Mouse (Mus musculus) heart, adult 2 months (tissue): ENCODE measurements around the gene Nxf2. TPM values are rescaled to one million over a fixed set of nuclear protein-coding genes. Genes with fewer than 3 reads are reported as not detected.
"Not testable (repeated sequence)": the region's sequence is repeated elsewhere in the genome, so short reads cannot be mapped to it uniquely, and the experiment has no call there.

Experiments
- DNase-seq, 2 experiments: peaks; one replicate each; pipeline ENCODE4 v3.0.0; 2021
- H3K27ac ChIP-seq: fragments of 200-600 bp; 2 replicates; pipeline ENCODE4 v1.8.1; 2022
- H3K27me3 ChIP-seq: fragments of 200-500 bp; 2 replicates; pipeline ENCODE4 v1.6.1; 2012; ENCODE audit warnings: mild to moderate bottlenecking, low read length, inconsistent platforms, mixed read lengths; ENCODE audit not compliant: control insufficient read depth, insufficient read depth
- H3K36me3 ChIP-seq: fragments of 200-500 bp; 2 replicates; pipeline ENCODE4 v1.6.1; 2012; ENCODE audit warnings: low read length, inconsistent platforms; ENCODE audit not compliant: control insufficient read depth, insufficient read depth
- H3K4me1 ChIP-seq: fragments of 200-500 bp; 2 replicates; pipeline ENCODE4 v1.6.1; 2011; ENCODE audit warnings: low read length; ENCODE audit not compliant: control insufficient read depth, insufficient read depth
- H3K4me3 ChIP-seq: fragments of 200-600 bp; 2 replicates; pipeline ENCODE4 v1.8.1; 2022
- H3K79me2 ChIP-seq: fragments of 200-500 bp; replicated peaks from 2 replicates; pipeline ENCODE4 v1.6.1; 2012; ENCODE audit warnings: mild to moderate bottlenecking, inconsistent platforms, low read length, moderate library complexity, mixed read lengths; ENCODE audit not compliant: control insufficient read depth, insufficient read depth
- H3K9ac ChIP-seq: fragments of 200-500 bp; 2 replicates; pipeline ENCODE4 v1.6.1; 2012; ENCODE audit warnings: low read depth, mild to moderate bottlenecking, control low read depth, inconsistent platforms, low read length, mixed read lengths
- CTCF ChIP-seq: fragments of 200-600 bp; IDR thresholded peaks from 2 replicates; pipeline ENCODE4 v1.8.1; 2022; ENCODE audit warnings: antibody characterized with exemption, mild to moderate bottlenecking, moderate library complexity
- EP300 ChIP-seq: fragments of 200-500 bp; IDR thresholded peaks from 2 replicates; pipeline ENCODE4 v1.6.1; 2011; ENCODE audit warnings: low read depth, low read length, control low read depth; ENCODE audit not compliant: insufficient read depth
- POLR2A ChIP-seq: fragments of 200-500 bp; IDR thresholded peaks from 2 replicates; pipeline ENCODE4 v1.6.1; 2011; ENCODE audit warnings: mild to moderate bottlenecking, low read depth, low read length, control low read depth; ENCODE audit not compliant: insufficient read depth
- WGBS: fragments of 180-500 bp; shearing (Covaris S2); methylation state at CpG from one replicate; pipeline ENCODE4 v1.1.7; 2018; 5-methylcytosine and 5-hydroxymethylcytosine counted together
- intact Hi-C: fragments of 180-260 bp; cut with DNase I; formaldehyde crosslinking; loops from one replicate; pipeline ENCODE4 v1.15.1; 2025
- polyA plus RNA-seq: library from polyadenylated mRNA; depleted of rRNA; stranded (reverse); fragments of >200 nt; gene quantifications from 2 replicates; pipeline ENCODE4 v1.2.3, GENCODE M21; 2012; rRNA removed
- total RNA-seq, 2 experiments: library from RNA; stranded (reverse); gene quantifications; 2 replicates each; pipeline ENCODE4 v1.2.3; 2021

Nxf2 gene
- total and polyA plus RNA-seq, 3 experiments = 0.06 TPM; not detected in 2

GRCm38 (mm10) chrX:134915745-134916144 lies 48.8 kb downstream of the Nxf2 start:
- no peak overlapping the region for H3K9ac ChIP-seq
- no peaks in the 10 kb centered on the region for H3K27me3 ChIP-seq
- H3K36me3 ChIP-seq = no peaks in the 10 kb centered on the region
- 60% methylated on average over 2 of the region's 2 CpGs for WGBS
- H3K4me1 ChIP-seq = no peaks in the 10 kb centered on the region
- H3K4me3 ChIP-seq = no peak overlapping the region
- TF ChIP-seq EP300 (no peak), POLR2A (no peak), CTCF (no peak)
- no peak for DNase-seq
- no peaks in the 10 kb centered on the region for H3K79me2 ChIP-seq
- H3K27ac ChIP-seq = no peak overlapping the region
- intact Hi-C loops = no loop called here

- H3K4me3 ChIP-seq, H3K9ac ChIP-seq, H3K79me2 ChIP-seq, H3K27ac ChIP-seq, H3K36me3 ChIP-seq, intact Hi-C loops, H3K27me3 ChIP-seq, H3K4me1 ChIP-seq, DNase-seq: not testable (repeated sequence)
Measured at GRCm38 (mm10) chrX:134915315-134915714, 49.2 kb downstream of the Nxf2 start.

GRCm38 (mm10) chrX:134914851-134915250 lies 49.7 kb downstream of the Nxf2 start:
- no peak overlapping the region for H3K9ac ChIP-seq
- H3K27ac ChIP-seq = no peak overlapping the region
- H3K27me3 ChIP-seq = no peaks in the 10 kb centered on the region
- 53% methylated on average over 4 of the region's 4 CpGs for WGBS
- TF ChIP-seq CTCF (no peak), EP300 (no peak), POLR2A (no peak)
- H3K79me2 ChIP-seq = no peaks in the 10 kb centered on the region
- DNase-seq = no peak
- intact Hi-C loops = no loop called here
- no peak overlapping the region for H3K4me3 ChIP-seq
- H3K36me3 ChIP-seq = no peaks in the 10 kb centered on the region
- no peaks in the 10 kb centered on the region for H3K4me1 ChIP-seq

- Histone ChIP-seq H3K79me2 (no peaks in the 10 kb centered on the region), H3K9ac (no peak overlapping the region), H3K27me3 (no peaks in the 10 kb centered on the region), H3K4me3 (no peak overlapping the region), H3K4me1 (no peaks in the 10 kb centered on the region), H3K36me3 (no peaks in the 10 kb centered on the region), H3K27ac (peak overlapping the region; percentile 4)
- TF ChIP-seq CTCF (peak; percentile 96; the same call in 1 of the 2 replicates), POLR2A (no peak)
- WGBS = 13% methylated on average over 4 of the region's 4 CpGs
- DNase-seq = peak; percentile 2 to 20
- intact Hi-C loops = loop anchor here (1.0 to 2.0 kb wide), 3 partner anchors 167 to 265 kb away; no protein-coding TSS in a partner anchor
Measured at GRCm38 (mm10) chrX:134913234-134913936, 51.2 kb downstream of the Nxf2 start.

GRCm38 (mm10) chrX:134912805-134913204 lies 51.7 kb downstream of the Nxf2 start:
- no peak for DNase-seq
- 47% methylated on average over 2 of the region's 2 CpGs for WGBS
- H3K27ac ChIP-seq = peak overlapping the region; percentile 4

GRCm38 (mm10) chrX:134910345-134910744 lies 54.2 kb downstream of the Nxf2 start:
- Histone ChIP-seq H3K27ac (no peak overlapping the region), H3K36me3 (no peaks in the 10 kb centered on the region), H3K9ac (no peak overlapping the region), H3K4me3 (no peak overlapping the region), H3K4me1 (no peaks in the 10 kb centered on the region), H3K79me2 (no peaks in the 10 kb centered on the region), H3K27me3 (no peaks in the 10 kb centered on the region)
- TF ChIP-seq POLR2A (no peak), EP300 (no peak), CTCF (no peak)
- intact Hi-C loops = no loop called here
- no peak for DNase-seq
- 54% methylated on average over 4 of the region's 4 CpGs for WGBS

More at GRCm38 (mm10) chrX:134912805-134913204, 51.7 kb downstream of the Nxf2 start:
- Histone ChIP-seq H3K79me2 (no peaks in the 10 kb centered on the region), H3K4me1 (no peaks in the 10 kb centered on the region), H3K4me3 (no peak overlapping the region), H3K27me3 (no peaks in the 10 kb centered on the region), H3K9ac (no peak overlapping the region), H3K36me3 (no peaks in the 10 kb centered on the region)
- TF ChIP-seq CTCF (no peak), EP300 (no peak), POLR2A (no peak)
- intact Hi-C loops = loop anchor here (1.0 to 2.0 kb wide), 3 partner anchors 167 to 264 kb away; no protein-coding TSS in a partner anchor

Other genes starting within 250 kb of the Nxf2 start
- gene Armcx1, start 246.8 kb downstream of the Nxf2 start, total RNA-seq = 1 to 10 TPM; 4.2 to 4.5 TPM
- gene Armcx1, start 246.8 kb downstream of the Nxf2 start, polyA plus RNA-seq = 2.1 and 3.9 TPM in 2 replicates
- 1 to 10 TPM in 1 of 2 experiments, under 1 TPM in 1; 0.84 to 1.1 TPM for gene Armcx6, start 213.3 kb downstream of the Nxf2 start, total RNA-seq
- 0.50 and 0.61 TPM in 2 replicates for gene Armcx6, start 213.3 kb downstream of the Nxf2 start, polyA plus RNA-seq
- gene Armcx3, start 208.2 kb downstream of the Nxf2 start, total RNA-seq = 10 to 100 TPM; 16.6 to 17.1 TPM
- gene Armcx3, start 208.2 kb downstream of the Nxf2 start, polyA plus RNA-seq = 6.8 and 11.1 TPM in 2 replicates
- gene Armcx2, start 155.5 kb downstream of the Nxf2 start, total RNA-seq = 1 to 10 TPM; 4.9 to 7.8 TPM
- 6.6 and 7.5 TPM in 2 replicates for gene Armcx2, start 155.5 kb downstream of the Nxf2 start, polyA plus RNA-seq
- gene Zmat1, start 44.5 kb upstream of the Nxf2 start, total RNA-seq = 1 to 10 TPM; 4.2 to 8.2 TPM
- gene Zmat1, start 44.5 kb upstream of the Nxf2 start, polyA plus RNA-seq = 1.1 and 1.8 TPM in 2 replicates
- gene Gm15023, start 212.9 kb upstream of the Nxf2 start, total RNA-seq = not detected
- not detected in 2 replicates for gene Gm15023, start 212.9 kb upstream of the Nxf2 start, polyA plus RNA-seq
- gene Tceal6, start 245.9 kb upstream of the Nxf2 start, total RNA-seq = not detected
- 0.12 TPM in 1 of 2 replicates, not detected in the other for gene Tceal6, start 245.9 kb upstream of the Nxf2 start, polyA plus RNA-seq